Mouse (Mus musculus) hindbrain, embryonic 10.5 days (tissue): ENCODE results near the gene Nanos3. TPM values are rescaled to one million over a fixed set of nuclear protein-coding genes. Genes with fewer than 3 reads are reported as not detected.
A peak's percentile ranks its signal among the peaks of the same experiment; 100 is the strongest.

Experiments used
- DNase-seq: peaks from one replicate; pipeline ENCODE4 v3.0.0-alpha.2; 2017; ENCODE audit warnings: low spot score
- H3K27ac ChIP-seq: fragments of 300-500 bp; sonication (generic); 2 replicates; pipeline ENCODE4 v1.5.1; 2016; ENCODE audit warnings: mild to moderate bottlenecking, moderate library complexity
- H3K27me3 ChIP-seq: fragments of 300-500 bp; sonication (generic); 2 replicates; pipeline ENCODE4 v1.6.1; 2016; ENCODE audit warnings: mild to moderate bottlenecking; ENCODE audit not compliant: poor library complexity, insufficient read depth, severe bottlenecking
- H3K36me3 ChIP-seq: fragments of 300-500 bp; sonication (generic); 2 replicates; pipeline ENCODE4 v1.6.1; 2016; ENCODE audit warnings: mild to moderate bottlenecking, moderate library complexity
- H3K4me1 ChIP-seq: fragments of 300-500 bp; sonication (generic); replicated peaks from 2 replicates; pipeline ENCODE4 v1.6.1; 2016; ENCODE audit warnings: mild to moderate bottlenecking
- H3K4me3 ChIP-seq: fragments of 300-500 bp; sonication (generic); 2 replicates; pipeline ENCODE4 v1.5.1; 2016; ENCODE audit warnings: mild to moderate bottlenecking, moderate library complexity
- H3K9me3 ChIP-seq: fragments of 300-500 bp; sonication (generic); 2 replicates; pipeline ENCODE4 v1.6.1; 2016; ENCODE audit warnings: mild to moderate bottlenecking, moderate library complexity
- WGBS: fragments of 180-500 bp; shearing (Covaris S2); methylation state at CpG from one replicate; pipeline ENCODE4 v1.1.7; 2016; 5-methylcytosine and 5-hydroxymethylcytosine counted together
- polyA plus RNA-seq: library from polyadenylated mRNA; unstranded; fragments of >200 nt; fragmentation: Nextera tagmentation; extraction: Ambion mirVana; gene quantifications from 2 replicates; pipeline ENCODE4 v1.2.1, GENCODE M21; 2016

Nanos3 gene
- polyA plus RNA-seq, 1 experiment from 2014 or later, result 6.8 TPM

DNA sequence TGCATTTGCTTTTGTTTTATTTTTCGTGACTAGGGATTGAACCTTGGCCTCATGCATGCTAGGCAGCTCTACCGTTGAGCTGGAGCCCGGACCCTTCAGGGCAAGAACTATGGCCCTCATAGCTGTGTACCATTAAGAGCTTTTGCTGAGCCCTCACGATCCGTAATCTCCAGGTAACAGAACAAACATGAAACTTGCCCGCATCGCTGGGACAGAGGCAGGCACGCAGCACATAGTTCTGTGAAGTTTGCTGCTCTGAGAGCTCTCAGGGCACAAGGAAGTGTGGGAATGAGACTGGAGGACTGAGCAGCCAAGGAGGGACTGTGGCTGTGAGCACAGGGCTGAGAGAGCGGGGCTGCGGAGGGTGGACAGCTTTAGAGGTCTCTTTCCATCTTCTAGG is 3.7 kb upstream of the Nanos3 start:
- Histone ChIP-seq H3K4me3 (no peak overlapping the region), H3K27ac (no peak overlapping the region), H3K9me3 (0 out of 2 replicates have a peak, but pooled peaks cover 5% of the 10 kb centered on the region), H3K36me3 (no peaks in the 10 kb centered on the region), H3K4me1 (peaks cover 47% of the 10 kb centered on the region), H3K27me3 (peaks cover 51% of the 10 kb centered on the region)
- WGBS, result 89% methylated on average over 10 of the region's 10 CpGs
- DNase-seq, result no peak

DNA sequence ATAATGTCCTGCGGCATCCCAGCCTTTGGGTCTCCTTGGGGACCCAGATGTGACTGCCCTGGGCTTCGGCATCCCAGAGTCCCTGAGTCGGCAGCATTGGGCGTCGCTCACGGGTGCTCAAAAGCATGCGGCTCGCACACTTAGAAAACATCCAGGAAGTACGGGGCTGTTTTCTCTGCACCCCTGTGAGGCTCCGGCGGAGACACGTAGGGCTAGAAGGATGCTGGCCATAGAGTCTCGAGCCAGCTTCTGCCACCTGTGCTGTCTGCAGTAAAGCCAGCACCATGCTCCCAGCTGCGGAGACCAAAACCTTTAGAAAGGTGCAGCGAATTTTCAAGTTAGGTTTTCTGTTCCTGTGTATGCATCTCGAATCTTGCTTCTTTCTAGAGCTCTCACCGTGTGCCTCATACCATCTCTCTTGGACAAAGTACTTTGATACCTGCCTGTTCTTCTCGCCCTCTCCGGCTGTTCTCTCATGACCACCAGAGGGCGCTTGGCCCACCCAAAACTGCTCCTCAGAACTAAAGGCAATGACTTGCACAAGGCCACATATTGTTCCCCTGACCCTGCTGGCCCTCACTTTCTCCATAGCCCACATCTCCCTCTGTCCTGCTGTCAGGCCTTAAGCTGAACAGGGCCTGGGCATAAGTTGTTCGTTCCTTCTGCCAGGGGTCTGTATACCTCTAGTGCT is 2.2 kb upstream of the Nanos3 start:
- peaks cover 48% of the 10 kb centered on the region for H3K4me1 ChIP-seq
- WGBS, result 6% methylated on average over 21 of the region's 21 CpGs
- peak overlapping the region; percentile 47 for H3K27ac ChIP-seq

DNA sequence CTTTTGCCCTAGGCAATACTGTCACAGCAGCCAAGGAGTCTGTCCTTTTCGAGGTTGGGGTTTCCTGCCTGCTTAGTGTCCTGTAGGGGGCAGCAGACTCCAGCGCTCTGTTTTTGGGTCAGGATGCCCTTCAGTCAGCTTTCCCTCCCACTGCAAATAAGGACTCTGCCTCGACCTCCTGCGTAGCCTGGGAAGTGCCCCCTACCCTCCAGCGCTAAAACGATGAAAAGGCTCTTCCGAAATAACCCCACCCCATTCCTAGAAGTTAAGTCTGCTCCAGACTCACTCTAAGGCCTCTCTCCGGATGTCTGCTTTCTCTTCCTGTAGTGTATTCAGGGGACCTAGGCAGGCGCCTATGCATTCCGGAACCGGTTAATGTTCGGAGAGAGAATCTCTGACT is 1.5 kb upstream of the Nanos3 start:
- WGBS, result 1% methylated on average over 12 of the region's 12 CpGs
- Histone ChIP-seq H3K27ac (peak overlapping the region; percentile 47), H3K4me1 (peaks cover 48% of the 10 kb centered on the region)

More for the DNA sequence above, 2.2 kb upstream of the Nanos3 start:
- DNase-seq, result peak; percentile 73
- Histone ChIP-seq H3K27me3 (peaks cover 39% of the 10 kb centered on the region), H3K9me3 (0 out of 2 replicates have a peak, but pooled peaks cover 5% of the 10 kb centered on the region), H3K4me3 (peak overlapping the region; percentile 49), H3K36me3 (no peaks in the 10 kb centered on the region)

DNA sequence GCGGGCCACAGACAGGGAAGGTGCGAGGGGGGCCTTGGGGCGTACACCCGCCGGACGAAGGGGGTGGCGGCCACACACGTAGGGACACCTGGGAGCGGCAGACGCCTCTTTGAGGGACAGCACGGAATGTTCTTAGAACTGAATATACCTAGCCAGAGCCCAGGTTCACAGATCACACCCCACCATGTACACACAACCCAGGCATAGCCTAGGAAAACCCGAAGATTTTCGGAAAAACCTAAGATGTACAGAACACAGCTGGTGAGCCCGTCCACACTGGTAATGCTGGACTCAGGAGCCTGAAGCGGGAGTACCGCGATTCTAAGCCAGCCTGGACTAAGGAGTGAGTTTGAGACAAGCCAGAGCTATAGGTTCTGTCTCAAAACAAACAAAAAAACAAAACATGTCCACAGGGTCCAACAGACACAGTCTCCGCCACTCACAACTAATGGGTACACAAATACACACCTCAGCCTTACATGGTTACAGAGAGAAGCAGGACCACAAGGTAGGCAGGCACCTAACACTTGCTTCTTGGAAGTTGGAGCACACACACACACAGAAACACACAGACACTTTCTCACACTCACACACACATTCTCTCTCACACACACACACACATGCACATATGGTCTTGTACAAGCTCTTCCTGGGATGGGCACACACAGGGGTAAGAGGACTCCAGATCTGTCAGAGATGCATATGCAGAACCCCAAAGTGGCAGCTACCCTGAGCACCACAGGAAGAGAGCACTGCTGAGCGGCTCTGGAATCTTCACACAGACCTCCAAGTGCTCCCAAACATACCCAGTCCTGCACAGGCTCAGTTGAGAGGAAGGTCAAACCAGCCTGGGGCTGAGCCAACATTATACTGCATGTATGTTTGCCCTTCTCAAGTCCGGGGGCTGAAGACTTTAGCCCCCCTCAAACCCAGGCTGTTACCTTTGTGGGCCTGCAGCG is 653 bp downstream of the Nanos3 start:
- H3K9me3 ChIP-seq, result 0 out of 2 replicates have a peak, but pooled peaks cover 5% of the 10 kb centered on the region
- H3K27me3 ChIP-seq, result peaks cover 32% of the 10 kb centered on the region
- no peak for DNase-seq
- H3K4me3 ChIP-seq, result peak overlapping the region; percentile 91
- peak overlapping the region; percentile 100 for H3K27ac ChIP-seq
- no peaks in the 10 kb centered on the region for H3K36me3 ChIP-seq
- 23% methylated on average over 21 of the region's 21 CpGs for WGBS
- peaks cover 64% of the 10 kb centered on the region for H3K4me1 ChIP-seq

More for the DNA sequence above, 1.5 kb upstream of the Nanos3 start:
- Histone ChIP-seq H3K27me3 (peaks cover 32% of the 10 kb centered on the region), H3K9me3 (0 out of 2 replicates have a peak, but pooled peaks cover 5% of the 10 kb centered on the region), H3K36me3 (no peaks in the 10 kb centered on the region), H3K4me3 (peak overlapping the region; percentile 49)
- DNase-seq, result peak; percentile 78

DNA sequence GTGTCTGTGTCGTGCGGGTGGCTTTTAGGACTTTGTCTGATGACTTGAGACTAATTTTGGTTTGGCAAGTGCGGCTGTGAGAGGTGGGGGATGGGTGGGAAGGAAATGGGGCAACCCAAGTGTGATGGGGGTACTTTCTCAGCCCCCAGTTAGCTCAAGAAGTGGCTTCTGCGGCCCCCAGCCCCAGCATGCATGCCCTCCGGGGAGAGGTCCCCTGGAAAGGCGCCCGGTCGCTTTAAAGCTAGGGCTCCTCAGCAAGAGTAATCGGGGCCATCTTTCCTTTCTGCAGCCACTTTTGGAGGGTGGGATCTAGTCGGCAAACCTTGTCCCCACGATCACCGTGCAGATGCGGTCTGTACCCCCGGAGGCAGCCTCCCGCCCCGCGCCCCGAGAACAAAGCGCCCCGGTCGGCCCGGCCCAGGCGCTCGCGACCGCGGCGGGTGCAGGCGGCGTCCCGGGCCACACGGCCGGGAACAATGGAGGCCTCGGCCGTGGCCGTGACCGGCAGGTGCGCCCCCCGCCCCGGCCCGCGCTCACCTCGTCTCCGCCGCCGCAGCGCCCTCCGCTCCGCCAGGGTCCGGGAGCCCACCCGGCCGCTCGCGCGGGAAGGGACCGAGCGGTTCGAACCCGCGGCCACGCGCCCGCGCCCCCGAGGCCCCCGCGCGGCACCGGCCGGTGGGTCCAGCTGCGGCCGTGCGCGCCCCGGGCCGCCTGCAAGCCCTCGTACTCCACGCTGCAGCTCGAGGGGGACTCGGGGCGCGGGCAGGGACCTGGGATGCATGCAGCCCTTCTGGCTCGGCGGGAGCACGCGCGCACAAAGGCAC is 1.5 kb downstream of the Nanos3 start:
- Histone ChIP-seq H3K4me1 (peaks cover 71% of the 10 kb centered on the region), H3K4me3 (peak overlapping the region; percentile 91), H3K27me3 (peaks cover 26% of the 10 kb centered on the region), H3K27ac (peak overlapping the region; percentile 100), H3K36me3 (peaks cover 6% of the 10 kb centered on the region), H3K9me3 (0 out of 2 replicates have a peak, but pooled peaks cover 5% of the 10 kb centered on the region)
- WGBS, result 2% methylated on average over 87 of the region's 87 CpGs
- peak; percentile 65 for DNase-seq

DNA sequence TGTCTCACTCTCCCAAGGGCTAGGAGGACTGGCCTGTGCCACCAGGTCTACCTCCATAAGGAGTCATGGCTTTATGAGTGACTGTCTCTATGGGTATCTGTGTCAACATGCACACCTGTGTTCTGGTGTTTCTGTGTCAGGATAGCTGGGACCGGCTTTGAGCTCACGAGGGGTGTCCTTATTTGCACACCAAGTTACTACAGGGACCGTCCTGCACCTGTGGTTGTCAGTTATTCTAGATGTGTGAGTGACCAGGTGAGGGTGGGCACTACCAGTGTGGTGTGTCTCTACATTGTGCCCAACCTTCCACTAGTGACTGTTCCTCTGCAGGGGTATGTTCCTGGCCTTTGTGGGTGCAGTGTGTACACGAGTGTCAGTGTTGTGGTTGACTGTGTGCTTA is 2.2 kb downstream of the Nanos3 start:
- Histone ChIP-seq H3K9me3 (0 out of 2 replicates have a peak, but pooled peaks cover 5% of the 10 kb centered on the region), H3K27ac (peak overlapping the region; percentile 100), H3K4me1 (peaks cover 76% of the 10 kb centered on the region), H3K27me3 (peaks cover 22% of the 10 kb centered on the region), H3K4me3 (peak overlapping the region; percentile 91), H3K36me3 (peaks cover 12% of the 10 kb centered on the region)
- no peak for DNase-seq
- WGBS, result 71% methylated on average over 4 of the region's 4 CpGs

DNA sequence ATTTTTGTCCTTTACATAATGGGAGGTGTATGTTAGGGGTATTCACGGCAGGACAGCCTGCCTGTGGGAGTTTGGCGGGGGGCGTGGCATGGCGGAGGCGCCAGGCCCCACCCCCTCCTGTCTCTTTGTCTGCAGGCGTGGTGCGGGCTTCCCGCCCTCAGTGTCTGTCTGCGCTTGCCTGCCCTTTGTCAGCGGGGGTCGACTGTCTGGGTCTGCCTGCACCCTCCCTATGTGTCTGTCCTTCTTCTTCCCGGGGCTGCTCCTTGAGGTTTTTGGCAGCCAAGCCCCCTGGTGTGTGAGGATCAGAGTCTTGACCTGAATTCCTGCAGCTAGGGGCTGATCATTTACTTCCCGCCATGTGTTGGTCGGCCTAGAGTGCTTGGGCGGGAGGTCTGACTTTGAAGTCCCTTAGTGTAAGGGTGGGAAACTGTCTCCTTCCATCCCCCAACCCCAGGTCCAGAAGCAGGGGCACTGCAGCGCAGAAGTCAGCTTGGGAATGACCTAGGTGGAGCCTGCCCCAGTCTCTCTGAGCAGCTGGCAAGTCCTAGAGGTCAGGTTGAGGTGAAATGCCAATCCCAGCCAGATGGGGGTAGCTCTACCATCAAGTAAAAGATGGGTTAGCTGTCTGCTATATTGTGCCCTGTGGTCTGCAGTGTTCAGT is 4.4 kb downstream of the Nanos3 start:
- 2% methylated on average over 16 of the region's 16 CpGs for WGBS
- Histone ChIP-seq H3K27ac (peak overlapping the region; percentile 98), H3K36me3 (peaks cover 29% of the 10 kb centered on the region), H3K9me3 (0 out of 2 replicates have a peak, but pooled peaks cover 5% of the 10 kb centered on the region), H3K4me3 (peak overlapping the region; percentile 49), H3K27me3 (peaks cover 12% of the 10 kb centered on the region), H3K4me1 (peaks cover 76% of the 10 kb centered on the region)
- peak; percentile 89 for DNase-seq

DNA sequence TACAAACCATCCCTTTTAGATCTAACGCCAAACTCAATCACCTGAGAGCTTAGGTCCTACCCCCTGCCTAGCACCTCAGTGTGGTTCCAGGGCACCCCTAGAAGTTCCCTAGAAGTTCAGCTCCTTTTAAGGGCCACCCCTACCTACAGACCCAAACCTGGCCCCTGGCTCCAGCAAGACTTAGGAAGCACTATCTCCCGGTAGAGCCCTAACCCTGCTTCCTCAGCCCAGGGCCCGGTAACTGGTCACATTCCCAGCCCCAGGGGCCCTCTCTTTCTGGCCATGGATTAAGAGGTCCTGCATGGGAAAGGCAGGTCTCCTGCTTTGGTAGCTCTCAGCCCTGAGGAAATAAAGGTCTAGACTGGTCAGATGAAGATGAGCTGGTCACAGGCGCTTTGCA is 5.1 kb downstream of the Nanos3 start:
- DNase-seq, result no peak
- Histone ChIP-seq H3K9me3 (0 out of 2 replicates have a peak, but pooled peaks cover under 1% of the 10 kb centered on the region), H3K27me3 (peaks cover 7% of the 10 kb centered on the region), H3K4me3 (peak overlapping the region; percentile 49), H3K36me3 (peaks cover 36% of the 10 kb centered on the region), H3K4me1 (peaks cover 75% of the 10 kb centered on the region), H3K27ac (peak overlapping the region; percentile 98)
- WGBS, result 7% methylated on average over 4 of the region's 4 CpGs

DNA sequence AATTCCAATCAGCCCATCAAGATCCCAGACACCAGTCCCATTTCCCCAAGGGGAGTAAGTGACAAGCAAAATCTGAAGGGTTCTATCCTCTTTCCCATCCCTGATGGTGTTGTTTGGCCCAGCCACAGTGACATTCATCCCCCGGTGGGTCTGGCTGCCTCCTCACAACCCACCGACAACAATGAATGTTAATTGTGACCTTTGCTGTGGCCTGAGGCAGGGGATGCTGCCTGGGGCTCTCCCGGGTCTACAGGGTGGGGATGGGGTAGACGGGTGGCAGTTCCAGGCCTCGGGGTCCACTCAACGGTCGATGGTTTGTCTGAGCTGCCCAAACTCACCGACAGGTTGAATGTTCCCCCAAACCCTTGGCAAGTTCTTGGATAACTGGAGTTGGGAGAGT is 6.4 kb downstream of the Nanos3 start:
- Histone ChIP-seq H3K36me3 (peaks cover 50% of the 10 kb centered on the region), H3K4me3 (no peak overlapping the region), H3K4me1 (peaks cover 61% of the 10 kb centered on the region), H3K27ac (peak overlapping the region; percentile 98), H3K27me3 (no peaks in the 10 kb centered on the region; the same call in 1 of the 2 replicates), H3K9me3 (no peaks in the 10 kb centered on the region)
- WGBS, result 75% methylated on average over 8 of the region's 8 CpGs
- no peak for DNase-seq

DNA sequence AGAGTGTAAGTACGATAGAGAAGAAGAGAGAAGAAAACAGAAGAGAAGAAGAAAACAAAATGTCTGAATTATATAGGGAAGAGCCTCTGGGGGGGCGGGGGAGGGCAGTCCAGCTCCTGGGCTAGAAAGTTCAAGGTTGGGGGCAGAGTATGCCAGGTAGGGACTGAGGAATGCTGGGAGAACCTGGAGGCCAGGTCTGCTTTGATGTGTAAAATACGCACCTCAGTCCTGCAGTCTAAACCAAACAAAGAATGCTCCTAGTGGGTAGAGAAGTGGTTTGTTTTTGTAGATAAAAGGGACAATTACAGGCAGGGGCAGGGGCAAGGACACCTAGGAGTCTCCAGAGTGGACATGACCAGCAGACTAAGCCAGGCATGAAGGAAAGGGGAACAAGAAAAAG is 7.6 kb downstream of the Nanos3 start:
- Histone ChIP-seq H3K4me1 (peaks cover 53% of the 10 kb centered on the region), H3K9me3 (no peaks in the 10 kb centered on the region), H3K4me3 (no peak overlapping the region), H3K27ac (no peak overlapping the region), H3K27me3 (no peaks in the 10 kb centered on the region), H3K36me3 (peaks cover 62% of the 10 kb centered on the region)
- 94% methylated on average over 3 of the region's 3 CpGs for WGBS
- DNase-seq, result no peak

DNA sequence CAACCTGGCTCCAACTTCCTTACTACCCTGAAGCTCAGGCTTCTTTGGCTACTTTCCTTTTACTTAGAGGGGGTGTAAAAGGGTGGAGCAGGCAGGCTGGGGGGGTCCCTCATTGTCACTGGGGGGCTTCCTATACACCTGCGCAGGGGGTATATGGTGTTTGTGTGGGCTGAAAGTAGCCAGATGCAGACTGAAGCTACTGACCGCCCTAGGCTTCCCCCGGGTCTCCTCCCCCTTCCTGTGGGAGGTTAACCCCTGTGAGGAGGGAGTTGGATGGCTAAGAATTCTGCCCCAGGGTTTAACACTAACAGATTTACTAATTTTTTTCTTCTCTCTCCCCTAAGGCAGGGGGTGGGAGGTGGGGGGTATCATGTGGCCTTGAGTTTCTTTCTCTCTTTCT is 8.5 kb downstream of the Nanos3 start:
- H3K9me3 ChIP-seq, result no peaks in the 10 kb centered on the region
- peaks cover 70% of the 10 kb centered on the region for H3K36me3 ChIP-seq
- no peak overlapping the region; the same call in 1 of the 2 replicates for H3K27ac ChIP-seq
- H3K4me3 ChIP-seq, result no peak overlapping the region
- 40% methylated on average over 3 of the region's 3 CpGs for WGBS
- no peaks in the 10 kb centered on the region for H3K27me3 ChIP-seq
- no peak for DNase-seq
- peaks cover 44% of the 10 kb centered on the region for H3K4me1 ChIP-seq

DNA sequence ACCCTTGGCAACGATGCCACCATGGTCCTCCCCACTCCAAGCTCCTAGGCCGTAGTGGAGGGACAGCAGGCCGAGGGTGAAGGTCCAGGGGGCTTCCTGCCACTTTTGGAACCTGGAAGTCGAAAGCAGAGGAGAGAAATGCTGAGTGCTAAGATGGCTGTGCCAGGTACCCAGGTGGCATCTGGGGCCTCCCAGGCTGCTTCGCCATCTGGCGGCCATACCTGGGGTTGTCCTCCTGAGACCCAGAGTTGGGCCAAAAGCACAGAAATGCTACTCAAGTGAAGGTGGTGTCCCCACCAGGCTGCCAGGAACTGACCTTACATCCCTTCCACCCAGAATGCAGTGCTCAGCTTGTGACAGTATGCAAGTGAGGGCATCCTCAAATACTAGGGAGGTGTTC is 11.2 kb downstream of the Nanos3 start:
- Histone ChIP-seq H3K27ac (no peak overlapping the region), H3K4me1 (peaks cover 17% of the 10 kb centered on the region), H3K4me3 (no peak overlapping the region), H3K36me3 (peaks cover 85% of the 10 kb centered on the region), H3K9me3 (no peaks in the 10 kb centered on the region), H3K27me3 (no peaks in the 10 kb centered on the region)
- WGBS, result 85% methylated on average over 6 of the region's 6 CpGs
- DNase-seq, result no peak
